Mouse (Mus musculus) spleen, adult 2 months (tissue): Measurements from ENCODE around the gene Gm45623. TPM values are rescaled to one million over a fixed set of nuclear protein-coding genes. Genes with fewer than 3 reads are reported as not detected.

Experiments
- DNase-seq, 2 experiments: peaks; one replicate each; pipeline versions ENCODE4 v3.0.0 to v3.0.0-alpha.2; 2012 to 2021; ENCODE audit warnings: low spot score in 2 of 2, low read depth in 1 of 2
- H3K27ac ChIP-seq: fragments of 200-500 bp; 2 replicates; pipeline ENCODE4 v1.5.1; 2012; ENCODE audit warnings: low read length, inconsistent platforms; ENCODE audit not compliant: insufficient read depth
- H3K27me3 ChIP-seq: fragments of 200-500 bp; 2 replicates; pipeline ENCODE4 v1.6.1; 2012; ENCODE audit warnings: mild to moderate bottlenecking, moderate library complexity, low read length, inconsistent platforms; ENCODE audit not compliant: control insufficient read depth, insufficient read depth
- H3K36me3 ChIP-seq: fragments of 200-500 bp; 2 replicates; pipeline ENCODE4 v1.6.1; 2012; ENCODE audit warnings: mild to moderate bottlenecking, low read length, inconsistent platforms; ENCODE audit not compliant: control insufficient read depth, insufficient read depth
- H3K4me1 ChIP-seq: fragments of 200-500 bp; 2 replicates; pipeline ENCODE4 v1.6.1; 2011; ENCODE audit warnings: inconsistent platforms; ENCODE audit not compliant: control insufficient read depth, insufficient read depth, insufficient read length
- H3K4me3 ChIP-seq: fragments of 200-500 bp; 2 replicates; pipeline ENCODE4 v1.5.1; 2011; ENCODE audit warnings: mild to moderate bottlenecking, inconsistent platforms; ENCODE audit not compliant: insufficient read depth, insufficient read length; ENCODE audit errors: extremely low read depth
- CTCF ChIP-seq: fragments of 200-500 bp; IDR thresholded peaks from 2 replicates; pipeline ENCODE4 v1.5.1; 2011; ENCODE audit warnings: mild to moderate bottlenecking, inconsistent platforms; ENCODE audit not compliant: insufficient read depth, insufficient read length, insufficient replicate concordance; ENCODE audit errors: extremely low read depth
- POLR2A ChIP-seq: fragments of 200-500 bp; IDR thresholded peaks from 2 replicates; pipeline ENCODE4 v1.6.1; 2011; ENCODE audit warnings: low read depth, low read length, inconsistent platforms
- WGBS: fragments of 180-500 bp; shearing (Covaris S2); methylation state at CpG from one replicate; pipeline ENCODE4 v1.1.7; 2018; 5-methylcytosine and 5-hydroxymethylcytosine counted together
- polyA plus RNA-seq: library from polyadenylated mRNA; depleted of rRNA; stranded (reverse); fragments of >200 nt; gene quantifications from 2 replicates; pipeline ENCODE4 v1.2.3, GENCODE M21; 2012

The Gm45623 gene
- polyA plus RNA-seq, 1 experiment: 0.25 TPM

- H3K4me1 ChIP-seq: peaks cover 2% of the 10 kb centered on the region; the same call in 1 of the 2 replicates
- H3K27ac ChIP-seq: no peak overlapping the region
- H3K4me3 ChIP-seq: no peak overlapping the region
- no peak for TF ChIP-seq CTCF
- TF ChIP-seq POLR2A: no peak
- H3K36me3 ChIP-seq: no peaks in the 10 kb centered on the region
- DNase-seq: no peak
- H3K27me3 ChIP-seq: peaks cover 9% of the 10 kb centered on the region
- 73% methylated on average over 6 of the region's 6 CpGs for WGBS
Observed at GRCm38 (mm10) chr13:56755871-56756270, 2.2 kb upstream of the Gm45623 start.

- Histone ChIP-seq H3K4me1 (peaks cover 2% of the 10 kb centered on the region; the same call in 1 of the 2 replicates), H3K27me3 (peaks cover 9% of the 10 kb centered on the region), H3K4me3 (no peak overlapping the region), H3K27ac (no peak overlapping the region), H3K36me3 (no peaks in the 10 kb centered on the region)
- WGBS: 6% methylated on average over 41 of the region's 41 CpGs
- TF ChIP-seq CTCF: no peak
- TF ChIP-seq POLR2A: no peak
- no peak for DNase-seq
Observed at GRCm38 (mm10) chr13:56752474-56753191, 994 bp downstream of the Gm45623 start.

GRCm38 (mm10) chr13:56751774-56752173 lies 1.9 kb downstream of the Gm45623 start:
- peaks cover 2% of the 10 kb centered on the region; the same call in 1 of the 2 replicates for H3K4me1 ChIP-seq
- no peaks in the 10 kb centered on the region for H3K36me3 ChIP-seq
- TF ChIP-seq POLR2A (no peak), CTCF (no peak)
- WGBS: 36% methylated on average over 5 of the region's 5 CpGs
- peaks cover 9% of the 10 kb centered on the region for H3K27me3 ChIP-seq
- no peak overlapping the region for H3K27ac ChIP-seq
- H3K4me3 ChIP-seq: no peak overlapping the region
- no peak for DNase-seq

- H3K4me1 ChIP-seq: peaks cover 2% of the 10 kb centered on the region; the same call in 1 of the 2 replicates
- H3K36me3 ChIP-seq: no peaks in the 10 kb centered on the region
- peaks cover 9% of the 10 kb centered on the region for H3K27me3 ChIP-seq
- H3K27ac ChIP-seq: no peak overlapping the region
- WGBS: 84% methylated on average over 7 of the region's 7 CpGs
- DNase-seq: no peak
- H3K4me3 ChIP-seq: no peak overlapping the region
- TF ChIP-seq CTCF (no peak), POLR2A (no peak)
Observed at GRCm38 (mm10) chr13:56749377-56749776, 4.2 kb downstream of the Gm45623 start.

- Histone ChIP-seq H3K4me3 (no peak overlapping the region), H3K27me3 (peaks cover 2% of the 10 kb centered on the region), H3K27ac (no peak overlapping the region), H3K4me1 (no peaks in the 10 kb centered on the region), H3K36me3 (no peaks in the 10 kb centered on the region)
- TF ChIP-seq POLR2A: no peak
- no peak for TF ChIP-seq CTCF
- no peak for DNase-seq
- WGBS: 71% methylated on average over 8 of the region's 8 CpGs
Observed at GRCm38 (mm10) chr13:56747554-56747953, 6.1 kb downstream of the Gm45623 start.

GRCm38 (mm10) chr13:56746739-56747532 lies 6.7 kb downstream of the Gm45623 start:
- Histone ChIP-seq H3K4me1 (no peaks in the 10 kb centered on the region), H3K27me3 (peaks cover 2% of the 10 kb centered on the region; the same call in 1 of the 2 replicates), H3K27ac (no peak overlapping the region), H3K36me3 (0 out of 2 replicates have a peak, but pooled peaks cover 1% of the 10 kb centered on the region), H3K4me3 (no peak overlapping the region)
- 73% methylated on average over 10 of the region's 10 CpGs for WGBS
- no peak for DNase-seq
- no peak for TF ChIP-seq CTCF
- TF ChIP-seq POLR2A: no peak
